Mouse (Mus musculus) erythroblast, adult 5-6 weeks (primary cell): ENCODE results near the gene Ndufb8. TPM values are rescaled to one million over a fixed set of nuclear protein-coding genes. Genes with fewer than 3 reads are reported as not detected.

Source experiments
- ATAC-seq: replicated peaks from 2 replicates; pipeline ENCODE4 v1.8.0; 2016; ENCODE audit warnings: moderate number of reproducible peaks, mild to moderate bottlenecking, moderate TSS enrichment, inconsistent platforms; ENCODE audit not compliant: poor library complexity, low FRiP score, severe bottlenecking
- total RNA-seq, 2 experiments: library from RNA; stranded (forward) in 1 of 2; stranded (reverse) in 1 of 2; fragments of 150-400 nt in 1 of 2; fragments of 200-764, 138-1000 nt in 1 of 2; gene quantifications; 2 replicates each; pipeline versions ENCODE4 v1.2.3 to v1.2.4; 2015 to 2017; ENCODE audit warnings: low replicate concordance in 2 of 2

Ndufb8 gene
- 83.0 and 127 TPM in 2 replicates for total RNA-seq (2015; ENCODE audit: low replicate concordance)
- total RNA-seq (2017; ENCODE audit: low replicate concordance): 60.4 and 63.0 TPM in 2 replicates

GRCm38 (mm10) chr19:44554861-44555590 is at the start of gene Ndufb8:
Ndufb8 (minus strand) TSS chr19:44555440.
- peak; percentile 99 for ATAC-seq

GRCm38 (mm10) chr19:44594180-44594579 is 38.9 kb upstream of the Ndufb8 start:
- no peak for ATAC-seq

- no peak for ATAC-seq
Observed at GRCm38 (mm10) chr19:44591638-44592037, 36.4 kb upstream of the Ndufb8 start.

GRCm38 (mm10) chr19:44590992-44591391 is 35.8 kb upstream of the Ndufb8 start:
- ATAC-seq: no peak

GRCm38 (mm10) chr19:44589591-44590223 is 34.5 kb upstream of the Ndufb8 start:
- ATAC-seq: no peak

- ATAC-seq: no peak
Observed at GRCm38 (mm10) chr19:44588036-44588435, 32.8 kb upstream of the Ndufb8 start.

- peak; percentile 93 for ATAC-seq
Observed at GRCm38 (mm10) chr19:44582638-44583309, 27.5 kb upstream of the Ndufb8 start.

- ATAC-seq: no peak
Observed at GRCm38 (mm10) chr19:44582103-44582502, 26.9 kb upstream of the Ndufb8 start.

- ATAC-seq: no peak
Observed at GRCm38 (mm10) chr19:44578038-44578437, 22.8 kb upstream of the Ndufb8 start.

- no peak for ATAC-seq
Observed at GRCm38 (mm10) chr19:44576275-44576674, 21.0 kb upstream of the Ndufb8 start.

GRCm38 (mm10) chr19:44567763-44568162 is 12.5 kb upstream of the Ndufb8 start:
- no peak for ATAC-seq

GRCm38 (mm10) chr19:44564006-44564405 is 8.8 kb upstream of the Ndufb8 start:
- no peak for ATAC-seq

- ATAC-seq: peak; percentile 99
Observed at GRCm38 (mm10) chr19:44562652-44563206, 7.5 kb upstream of the Ndufb8 start, which contains the start of gene Hif1an. Hif1an (plus strand) TSS chr19:44562850.

- ATAC-seq: 0 out of 2 replicates have a peak, but pooled peaks have one; percentile 7
Observed at GRCm38 (mm10) chr19:44554490-44554860, 765 bp downstream of the Ndufb8 start.

- no peak for ATAC-seq
Observed at GRCm38 (mm10) chr19:44553286-44553685, 2.0 kb downstream of the Ndufb8 start.

- ATAC-seq: no peak
Observed at GRCm38 (mm10) chr19:44552731-44553130, 2.5 kb downstream of the Ndufb8 start, which contains the start of gene Gm20538. Gm20538 (minus strand) TSS chr19:44552831.

- no peak for ATAC-seq
Observed at GRCm38 (mm10) chr19:44545321-44546041, 9.8 kb downstream of the Ndufb8 start, which contains the start of gene Sec31b. Sec31b (minus strand) TSS chr19:44545864.

- peak; percentile 88 for ATAC-seq
Observed at GRCm38 (mm10) chr19:44544775-44545174, 10.5 kb downstream of the Ndufb8 start.

GRCm38 (mm10) chr19:44544372-44544771 is 10.9 kb downstream of the Ndufb8 start:
- ATAC-seq: no peak
